Mouse (Mus musculus): ENCODE data around the gene Rpp38.

Rpp38 gene

DNA sequence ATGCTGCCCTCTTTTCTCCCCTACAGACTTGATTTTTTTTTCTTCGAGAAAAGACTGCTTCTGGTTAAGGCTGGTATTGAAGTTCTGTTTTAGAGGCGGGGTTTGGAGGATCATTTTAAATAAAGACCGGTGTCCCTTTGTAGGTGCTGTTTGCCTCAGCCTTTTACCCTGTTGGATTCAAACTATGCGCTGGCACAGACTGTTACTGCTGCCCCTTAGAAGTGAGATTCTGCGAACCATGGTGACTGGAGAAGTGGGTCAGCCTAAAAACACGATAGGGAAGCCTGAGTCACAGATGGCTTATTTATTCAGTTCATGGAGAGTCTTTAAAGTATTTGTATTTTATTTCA lies 47.3 kb downstream of the Rpp38 start:
- peak; percentile 10 for DNase-seq

DNA sequence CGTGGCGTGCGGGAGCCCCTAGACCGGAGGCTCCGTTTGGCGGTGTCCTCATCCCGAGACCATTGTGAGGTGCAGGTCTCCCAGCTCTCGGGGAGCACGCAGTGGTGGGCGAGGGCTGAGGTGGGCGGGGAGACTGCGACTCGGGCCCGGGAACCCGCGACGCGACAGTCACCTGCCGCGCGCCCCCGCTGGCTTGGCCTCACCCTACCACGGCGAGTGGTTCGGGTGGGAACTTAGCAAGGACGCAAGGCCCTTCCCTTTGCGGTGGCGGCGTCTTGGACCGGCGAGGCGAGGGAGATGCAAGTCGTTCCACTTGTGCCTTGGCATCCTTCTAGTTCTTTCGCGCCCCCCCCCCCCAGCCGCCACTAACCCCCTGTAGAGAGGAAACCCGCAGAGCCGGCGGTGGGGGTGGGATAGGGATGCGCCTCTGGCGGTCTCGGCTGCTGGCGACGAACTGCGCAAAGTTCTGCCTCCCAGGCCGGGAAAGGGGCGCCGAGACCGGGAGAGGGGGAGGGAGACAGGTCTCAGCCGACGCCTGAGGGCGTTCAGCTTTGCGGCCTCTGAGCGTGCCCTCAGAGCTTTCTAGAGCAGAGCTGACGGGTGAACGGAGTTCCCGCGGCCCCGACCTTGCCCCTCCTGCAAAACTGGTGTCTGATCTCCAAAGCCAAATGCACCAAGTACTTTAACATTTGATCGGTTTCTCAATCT lies 47.8 kb downstream of the Rpp38 start:
- DNase-seq = peak; percentile 83

- DNase-seq = peak; percentile 99
These were observed 48.6 kb downstream of the Rpp38 start, which contains the start of gene Nmt2 for GRCm38 (mm10) chr2:3283602-3284472. Gene Nmt2 (plus strand): TSS chr2:3284212.

DNA sequence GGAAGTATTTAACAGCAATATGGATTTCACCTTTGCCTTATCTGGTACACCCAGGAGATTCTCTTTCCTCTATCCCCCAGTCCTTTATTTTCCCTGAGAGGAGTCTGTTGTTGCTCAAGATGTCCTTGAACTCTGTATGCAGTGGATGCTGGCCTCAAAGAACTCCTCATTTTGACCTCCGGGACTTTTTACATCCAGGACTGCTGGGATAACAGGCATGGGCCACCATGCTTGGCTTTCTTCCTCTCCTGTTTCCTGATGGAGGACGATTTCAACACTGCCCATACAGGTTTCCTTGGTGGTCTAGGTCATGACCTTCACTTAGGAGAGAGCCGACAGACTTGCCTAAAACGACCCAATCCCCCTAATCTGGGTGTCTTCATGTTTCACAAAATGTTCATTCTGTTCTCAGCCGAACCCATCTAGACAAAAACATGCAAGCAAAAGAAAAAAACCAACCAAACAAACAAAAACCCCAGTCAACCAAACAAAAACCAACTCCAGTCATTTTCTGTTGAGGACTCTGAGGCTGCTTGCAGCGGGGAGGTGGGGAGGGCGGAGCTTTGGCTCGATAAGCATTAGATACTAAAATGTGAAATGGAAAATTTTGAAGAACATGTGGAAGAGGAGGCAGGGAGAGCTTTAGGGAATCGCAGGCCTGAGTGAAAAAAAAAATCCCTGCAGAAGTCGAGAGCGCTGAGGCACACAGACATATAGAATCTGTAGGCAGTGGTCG lies 49.4 kb downstream of the Rpp38 start:
- peak; percentile 8 for DNase-seq

DNA sequence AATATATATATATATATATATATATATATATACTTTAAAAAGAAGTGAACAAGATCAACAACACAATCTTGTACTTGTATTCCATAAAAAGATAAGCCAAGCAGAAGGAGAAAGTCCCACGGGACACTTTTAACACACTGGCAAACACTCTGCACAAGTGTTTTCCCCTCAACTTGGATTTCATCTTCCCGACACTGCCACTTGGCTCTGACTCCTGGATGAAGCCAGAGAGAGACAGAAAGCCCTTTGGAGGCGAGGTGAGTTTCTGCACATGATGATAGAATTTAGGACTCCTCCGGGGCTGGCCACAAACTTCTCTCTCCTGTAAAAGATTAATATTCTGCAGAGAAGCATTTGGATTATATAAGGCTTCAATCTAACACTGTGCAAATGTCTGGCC lies 51.1 kb downstream of the Rpp38 start:
- no peak for DNase-seq

Measured in thymus, postnatal 4 days (tissue).